Mouse (Mus musculus): ENCODE results near the gene Kcnh7. TPM values are rescaled to one million over a fixed set of nuclear protein-coding genes. Genes with fewer than 3 reads are reported as not detected.

Kcnh7 gene
- polyA plus RNA-seq, 1 experiment: 3.1 TPM

DNA sequence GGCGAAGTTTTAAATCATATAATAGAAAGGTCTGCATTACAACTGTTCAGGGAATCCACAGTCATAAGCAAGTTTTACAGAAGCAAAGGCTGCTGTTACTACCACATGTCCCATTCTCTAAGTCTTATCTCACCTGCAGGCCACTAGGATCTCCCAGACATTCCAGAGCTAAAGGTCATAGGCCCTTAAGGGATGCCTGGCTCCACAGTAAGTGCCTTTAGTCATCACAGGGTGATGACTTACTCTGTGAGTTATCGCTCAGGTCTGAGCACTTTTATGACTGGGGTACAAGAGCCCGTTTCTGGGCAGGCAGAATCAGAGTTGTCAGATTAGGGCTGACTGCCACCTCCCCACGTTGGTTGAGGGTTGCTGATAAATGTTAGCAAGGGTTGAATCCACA, 532.2 kb downstream of the Kcnh7 start:
- no peak for DNase-seq
- WGBS: 84% methylated on average over 4 of the region's 4 CpGs
- H3K4me1 ChIP-seq (ENCODE audit: control insufficient read depth, insufficient read depth, low read length): no peaks in the 10 kb centered on the region
- no peak overlapping the region for H3K27ac ChIP-seq (ENCODE audit: insufficient read depth, low read length)
- H3K27me3 ChIP-seq (ENCODE audit: control insufficient read depth, insufficient read depth, low read length): no peaks in the 10 kb centered on the region
- no peak overlapping the region for H3K4me3 ChIP-seq (replicated peaks; ENCODE audit: insufficient read depth, low read depth, low read length)
- TF ChIP-seq POLR2A (IDR thresholded peaks at IDR 0.05; ENCODE audit: borderline replicate concordance, insufficient read depth, low read length) (no peak), CTCF (IDR thresholded peaks at IDR 0.05; ENCODE audit: borderline replicate concordance, insufficient read depth, low read depth, low read length) (no peak)

DNA sequence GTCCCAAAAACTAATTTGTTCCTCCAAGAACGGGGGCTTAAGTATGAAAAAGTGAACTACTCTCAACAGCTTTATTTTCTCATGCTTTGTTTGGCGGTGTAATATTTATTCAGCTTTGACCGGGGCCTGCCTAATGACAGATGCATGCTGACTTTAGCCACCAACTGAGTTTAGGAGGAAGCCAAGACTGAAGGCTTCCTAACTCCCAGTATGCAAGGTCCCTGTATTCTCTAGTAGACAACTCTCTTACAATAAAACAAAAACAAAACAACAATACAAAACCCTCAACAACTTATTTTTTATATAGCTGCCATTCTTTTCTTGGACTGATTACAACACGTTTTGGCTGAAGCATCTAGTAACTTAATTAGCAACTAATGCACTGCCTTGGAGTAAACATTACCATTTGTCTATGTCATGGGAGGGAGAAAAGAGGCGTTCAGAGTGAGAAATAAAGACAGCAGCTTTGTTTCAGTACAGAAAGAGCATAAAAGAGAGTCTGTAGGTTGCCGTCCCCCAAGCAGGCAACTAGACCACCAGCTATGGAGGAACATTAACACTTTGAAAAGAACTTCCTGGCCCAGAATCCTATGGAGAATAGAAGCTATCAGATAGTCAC, 537.3 kb downstream of the Kcnh7 start:
- TF ChIP-seq CTCF (IDR thresholded peaks at IDR 0.05; ENCODE audit: borderline replicate concordance, insufficient read depth, low read depth, low read length) (no peak), POLR2A (IDR thresholded peaks at IDR 0.05; ENCODE audit: borderline replicate concordance, insufficient read depth, low read length) (no peak)
- H3K27ac ChIP-seq (ENCODE audit: insufficient read depth, low read length): no peak overlapping the region
- DNase-seq: no peak
- H3K4me3 ChIP-seq (replicated peaks; ENCODE audit: insufficient read depth, low read depth, low read length): no peak overlapping the region
- H3K4me1 ChIP-seq (ENCODE audit: control insufficient read depth, insufficient read depth, low read length): no peaks in the 10 kb centered on the region
- no peaks in the 10 kb centered on the region for H3K27me3 ChIP-seq (ENCODE audit: control insufficient read depth, insufficient read depth, low read length)
- WGBS: 27% methylated on average over 6 of the region's 6 CpGs

- WGBS: 2% methylated on average over 30 of the region's 30 CpGs
These were observed 538.0 kb downstream of the Kcnh7 start, which contains the start of gene Ifih1 for GRCm38 (mm10) chr2:62646014-62646645. Gene Ifih1 (minus strand): TSS chr2:62646255.

GRCm38 (mm10) chr2:62645475-62645874, 538.6 kb downstream of the Kcnh7 start:
- no peak overlapping the region for H3K27ac ChIP-seq (ENCODE audit: insufficient read depth, low read length)
- no peaks in the 10 kb centered on the region for H3K4me1 ChIP-seq (ENCODE audit: control insufficient read depth, insufficient read depth, low read length)
- WGBS: 54% methylated on average over 12 of the region's 12 CpGs
- no peak for DNase-seq
- no peak overlapping the region for H3K4me3 ChIP-seq (replicated peaks; ENCODE audit: insufficient read depth, low read depth, low read length)
- no peak for TF ChIP-seq CTCF (IDR thresholded peaks at IDR 0.05; ENCODE audit: borderline replicate concordance, insufficient read depth, low read depth, low read length)
- TF ChIP-seq POLR2A (IDR thresholded peaks at IDR 0.05; ENCODE audit: borderline replicate concordance, insufficient read depth, low read length): no peak
- H3K27me3 ChIP-seq (ENCODE audit: control insufficient read depth, insufficient read depth, low read length): no peaks in the 10 kb centered on the region

More at GRCm38 (mm10) chr2:62646014-62646645, 538.0 kb downstream of the Kcnh7 start, which contains the start of gene Ifih1:
- Histone ChIP-seq H3K4me3 (replicated peaks; ENCODE audit: insufficient read depth, low read depth, low read length) (peak within 1 kb of the TSS; percentile 52), H3K27me3 (ENCODE audit: control insufficient read depth, insufficient read depth, low read length) (no peaks in the 10 kb centered on the region), H3K27ac (ENCODE audit: insufficient read depth, low read length) (no peak within 1 kb of the TSS), H3K4me1 (ENCODE audit: control insufficient read depth, insufficient read depth, low read length) (no peaks in the 10 kb centered on the region)
- peak in 1 of 2 experiments; percentile 12 for DNase-seq
- TF ChIP-seq CTCF (IDR thresholded peaks at IDR 0.05; ENCODE audit: borderline replicate concordance, insufficient read depth, low read depth, low read length): no peak
- no peak for TF ChIP-seq POLR2A (IDR thresholded peaks at IDR 0.05; ENCODE audit: borderline replicate concordance, insufficient read depth, low read length)

DNA sequence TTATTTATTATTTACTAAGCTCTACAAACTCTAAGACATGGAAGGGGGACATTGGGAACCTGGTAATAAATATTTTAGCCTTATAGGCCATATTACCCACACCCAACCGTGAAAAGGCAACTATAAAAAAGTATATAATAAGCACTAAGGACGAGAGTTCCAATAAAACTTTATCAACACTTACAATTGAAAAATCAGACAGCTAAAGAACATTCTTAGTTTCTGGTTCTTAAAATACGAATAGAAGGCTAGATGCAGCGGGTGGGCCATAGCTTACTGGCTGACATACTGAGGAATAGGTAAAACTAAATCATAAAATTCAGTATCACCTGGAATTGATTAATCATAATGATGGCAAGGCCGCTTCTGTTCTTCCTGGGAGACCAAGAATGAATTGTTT, 539.2 kb downstream of the Kcnh7 start:
- Histone ChIP-seq H3K4me1 (ENCODE audit: control insufficient read depth, insufficient read depth, low read length) (no peaks in the 10 kb centered on the region), H3K27ac (ENCODE audit: insufficient read depth, low read length) (no peak overlapping the region), H3K4me3 (replicated peaks; ENCODE audit: insufficient read depth, low read depth, low read length) (no peak overlapping the region), H3K27me3 (ENCODE audit: control insufficient read depth, insufficient read depth, low read length) (no peaks in the 10 kb centered on the region)
- no peak for DNase-seq
- WGBS: 97% methylated on average over 5 of the region's 5 CpGs
- TF ChIP-seq CTCF (IDR thresholded peaks at IDR 0.05; ENCODE audit: borderline replicate concordance, insufficient read depth, low read depth, low read length): no peak
- no peak for TF ChIP-seq POLR2A (IDR thresholded peaks at IDR 0.05; ENCODE audit: borderline replicate concordance, insufficient read depth, low read length)

Data from cerebellum, adult 2 months (tissue).